Mouse (Mus musculus) retina, postnatal 7 days (tissue): ENCODE data around the gene Tmem54.
A peak's percentile ranks its signal among the peaks of the same experiment; 100 is the strongest.

Experiments
- DNase-seq: peaks from one replicate; pipeline ENCODE4 v3.0.0-alpha.2; 2012; ENCODE audit warnings: low read depth, low spot score

Gene Tmem54

GRCm38 (mm10) chr4:129129387-129129786 lies 24.0 kb downstream of the Tmem54 start:
- DNase-seq: no peak

- DNase-seq: peak; percentile 47
Measured at GRCm38 (mm10) chr4:129130149-129130548, 24.8 kb downstream of the Tmem54 start.

GRCm38 (mm10) chr4:129130755-129131303 lies 25.5 kb downstream of the Tmem54 start:
- DNase-seq: no peak

- DNase-seq: peak; percentile 80
Measured at GRCm38 (mm10) chr4:129134799-129135585, 29.6 kb downstream of the Tmem54 start.

- no peak for DNase-seq
Measured at GRCm38 (mm10) chr4:129135637-129136036, 30.3 kb downstream of the Tmem54 start.

GRCm38 (mm10) chr4:129136189-129136578 lies 30.8 kb downstream of the Tmem54 start:
- no peak for DNase-seq

- no peak for DNase-seq
Measured at GRCm38 (mm10) chr4:129136579-129137391, 31.4 kb downstream of the Tmem54 start, which contains the start of gene Fndc5. Gene Fndc5, plus strand, starts transcription at chr4:129136999.

- no peak for DNase-seq
Measured at GRCm38 (mm10) chr4:129137392-129138321, 32.3 kb downstream of the Tmem54 start.

- DNase-seq: no peak
Measured at GRCm38 (mm10) chr4:129139642-129140041, 34.3 kb downstream of the Tmem54 start.

GRCm38 (mm10) chr4:129140808-129141207 lies 35.5 kb downstream of the Tmem54 start:
- DNase-seq: no peak

GRCm38 (mm10) chr4:129141560-129142438 lies 36.5 kb downstream of the Tmem54 start:
- DNase-seq: no peak

- DNase-seq: no peak
Measured at GRCm38 (mm10) chr4:129142439-129143045, 37.2 kb downstream of the Tmem54 start.

- DNase-seq: no peak
Measured at GRCm38 (mm10) chr4:129143509-129143908, 38.2 kb downstream of the Tmem54 start.

GRCm38 (mm10) chr4:129144401-129145367 lies 39.3 kb downstream of the Tmem54 start:
- no peak for DNase-seq

- DNase-seq: no peak
Measured at GRCm38 (mm10) chr4:129145411-129145810, 40.1 kb downstream of the Tmem54 start.

GRCm38 (mm10) chr4:129145943-129146342 lies 40.6 kb downstream of the Tmem54 start:
- DNase-seq: no peak

- DNase-seq: no peak
Measured at GRCm38 (mm10) chr4:129146392-129146791, 41.0 kb downstream of the Tmem54 start.

- no peak for DNase-seq
Measured at GRCm38 (mm10) chr4:129147552-129148103, 42.3 kb downstream of the Tmem54 start.
